Mouse (Mus musculus) limb, embryonic 12.5 days (tissue): ENCODE results near the gene Rbms3. TPM values are rescaled to one million over a fixed set of nuclear protein-coding genes. Genes with fewer than 3 reads are reported as not detected.

Source experiments
- ATAC-seq: fragments of 200-750 bp; cut with Nextera tagmentation; 2 replicates; pipeline ENCODE4 v1.8.0; 2017; ENCODE audit warnings: low read depth, moderate TSS enrichment; ENCODE audit not compliant: insufficient number of reproducible peaks, insufficient read depth, low FRiP score, low TSS enrichment
- H3K27ac ChIP-seq: fragments of 300-500 bp; sonication (generic); 2 replicates; pipeline ENCODE4 v1.5.1; 2016; ENCODE audit warnings: mild to moderate bottlenecking, moderate library complexity
- H3K27me3 ChIP-seq: fragments of 300-500 bp; sonication (generic); 2 replicates; pipeline ENCODE4 v1.6.1; 2016; ENCODE audit warnings: mild to moderate bottlenecking, moderate library complexity
- H3K36me3 ChIP-seq: fragments of 300-500 bp; sonication (generic); 2 replicates; pipeline ENCODE4 v1.6.1; 2016; ENCODE audit warnings: mild to moderate bottlenecking, moderate library complexity
- H3K4me1 ChIP-seq: fragments of 300-500 bp; sonication (generic); replicated peaks from 2 replicates; pipeline ENCODE4 v1.6.1; 2016
- H3K4me2 ChIP-seq: fragments of 300-500 bp; sonication (generic); 2 replicates; pipeline ENCODE4 v1.6.1; 2016; ENCODE audit warnings: mild to moderate bottlenecking, moderate library complexity
- H3K4me3 ChIP-seq: fragments of 300-500 bp; sonication (generic); replicated peaks from 2 replicates; pipeline ENCODE4 v1.5.1; 2016; ENCODE audit warnings: mild to moderate bottlenecking
- H3K9ac ChIP-seq: fragments of 300-500 bp; sonication (generic); replicated peaks from 2 replicates; pipeline ENCODE4 v1.6.1; 2016; ENCODE audit warnings: mild to moderate bottlenecking, moderate library complexity
- H3K9me3 ChIP-seq: fragments of 300-500 bp; sonication (generic); 2 replicates; pipeline ENCODE4 v1.6.1; 2016; ENCODE audit warnings: mild to moderate bottlenecking, moderate library complexity
- WGBS: fragments of 180-500 bp; shearing (Covaris S2); methylation state at CpG from one replicate; pipeline ENCODE4 v1.1.7; 2016; 5-methylcytosine and 5-hydroxymethylcytosine counted together
- polyA plus RNA-seq: library from polyadenylated mRNA; unstranded; fragments of >200 nt; fragmentation: Nextera tagmentation; extraction: Ambion mirVana; gene quantifications from 2 replicates; pipeline ENCODE4 v1.2.1, GENCODE M21; 2016

The Rbms3 gene
- polyA plus RNA-seq, 1 experiment from 2014 or later, result 74.3 TPM

DNA sequence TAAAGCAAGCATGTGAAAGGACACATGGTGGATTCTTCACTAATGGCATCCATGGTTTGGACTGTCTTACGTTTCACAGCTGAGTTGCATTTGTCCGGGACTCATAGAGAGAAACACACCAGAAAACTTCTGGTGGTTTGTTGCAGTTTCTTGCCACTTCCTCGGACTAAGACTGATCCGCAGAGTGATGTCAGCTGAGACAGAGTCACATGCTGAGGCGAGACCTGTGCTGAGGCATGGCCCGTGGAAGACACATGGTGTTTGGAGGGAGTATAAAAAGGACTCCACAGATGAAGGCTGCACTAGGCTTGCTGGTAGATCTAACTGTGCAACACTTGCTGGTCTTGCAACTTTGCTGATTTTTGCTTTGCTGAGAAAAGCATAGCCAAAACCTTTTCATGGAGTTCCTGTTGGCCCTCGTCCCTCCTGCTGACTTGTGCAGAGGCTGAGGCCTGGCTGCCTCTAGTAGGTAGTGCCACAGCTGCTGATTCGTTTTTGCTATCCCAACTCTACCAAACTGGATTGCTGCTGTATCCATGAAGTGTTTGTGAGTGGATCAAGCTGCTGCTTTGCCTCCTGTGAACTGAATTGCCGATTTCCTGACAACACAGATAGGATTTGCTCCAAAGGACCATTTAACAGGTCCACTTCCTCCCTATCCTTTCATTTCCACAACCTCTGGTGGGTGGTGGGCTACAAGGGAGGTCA, 742.6 kb downstream of the Rbms3 start:
- H3K4me1 ChIP-seq, result peaks cover 8% of the 10 kb centered on the region; the same call in 1 of the 2 replicates
- H3K27ac ChIP-seq, result no peak overlapping the region
- H3K9me3 ChIP-seq, result no peaks in the 10 kb centered on the region
- ATAC-seq, result no peak
- no peak overlapping the region for H3K4me3 ChIP-seq
- H3K36me3 ChIP-seq, result no peaks in the 10 kb centered on the region
- H3K4me2 ChIP-seq, result no peak overlapping the region
- WGBS, result 86% methylated on average over 9 of the region's 9 CpGs
- no peaks in the 10 kb centered on the region for H3K27me3 ChIP-seq
- no peak overlapping the region for H3K9ac ChIP-seq

DNA sequence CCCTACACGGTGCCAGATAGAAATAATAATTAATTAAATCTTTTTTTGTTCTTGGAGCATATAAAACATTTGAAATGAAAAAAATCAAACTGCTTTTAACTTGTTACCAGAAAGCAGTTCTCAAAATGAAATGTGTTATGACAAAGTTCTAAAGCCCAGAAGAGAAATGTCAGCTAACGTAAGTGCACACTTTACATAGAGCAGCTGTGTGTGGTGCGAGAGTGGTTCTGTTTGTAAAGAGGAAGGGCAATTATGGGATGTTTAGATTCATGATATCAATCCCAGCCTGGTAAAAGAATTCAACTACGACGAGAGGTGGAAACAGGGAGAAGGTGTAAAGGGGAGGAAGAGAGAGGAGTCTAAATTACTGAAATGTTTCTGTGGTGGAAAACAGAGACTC, 744.1 kb downstream of the Rbms3 start:
- H3K4me1 ChIP-seq, result peaks cover 9% of the 10 kb centered on the region; the same call in 1 of the 2 replicates
- no peak overlapping the region for H3K4me3 ChIP-seq
- no peak overlapping the region for H3K27ac ChIP-seq
- no peak overlapping the region for H3K4me2 ChIP-seq
- 65% methylated on average over 5 of the region's 5 CpGs for WGBS
- H3K9me3 ChIP-seq, result no peaks in the 10 kb centered on the region
- no peak overlapping the region for H3K9ac ChIP-seq
- no peak for ATAC-seq
- H3K36me3 ChIP-seq, result no peaks in the 10 kb centered on the region
- H3K27me3 ChIP-seq, result no peaks in the 10 kb centered on the region

DNA sequence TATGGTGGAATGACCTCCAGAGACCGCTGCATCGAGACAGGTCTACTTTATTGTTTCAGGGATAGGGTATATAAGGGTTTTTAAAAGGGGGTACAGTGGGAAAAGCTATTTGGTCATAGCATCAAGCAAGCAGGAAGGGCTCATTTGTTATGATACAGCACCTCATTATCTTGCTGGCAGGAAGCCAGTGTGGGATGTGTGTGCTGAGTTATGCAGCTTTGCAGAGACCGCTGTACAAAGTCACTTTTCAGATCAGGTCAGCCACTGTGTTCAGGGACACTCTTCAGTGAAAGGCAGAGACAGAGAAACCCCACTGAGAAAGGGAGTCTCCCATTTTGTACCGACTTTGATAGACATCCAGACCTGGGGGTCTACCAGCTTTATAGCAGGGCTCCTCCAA, 749.2 kb downstream of the Rbms3 start:
- H3K4me2 ChIP-seq, result no peak overlapping the region
- ATAC-seq, result no peak
- WGBS, result 78% methylated on average over 4 of the region's 4 CpGs
- H3K4me3 ChIP-seq, result no peak overlapping the region
- H3K36me3 ChIP-seq, result peaks cover 10% of the 10 kb centered on the region; the same call in 1 of the 2 replicates
- H3K9ac ChIP-seq, result no peak overlapping the region
- H3K4me1 ChIP-seq, result peaks cover 21% of the 10 kb centered on the region; the same call in 1 of the 2 replicates
- H3K27me3 ChIP-seq, result no peaks in the 10 kb centered on the region
- peaks cover 12% of the 10 kb centered on the region for H3K9me3 ChIP-seq
- H3K27ac ChIP-seq, result no peak overlapping the region

DNA sequence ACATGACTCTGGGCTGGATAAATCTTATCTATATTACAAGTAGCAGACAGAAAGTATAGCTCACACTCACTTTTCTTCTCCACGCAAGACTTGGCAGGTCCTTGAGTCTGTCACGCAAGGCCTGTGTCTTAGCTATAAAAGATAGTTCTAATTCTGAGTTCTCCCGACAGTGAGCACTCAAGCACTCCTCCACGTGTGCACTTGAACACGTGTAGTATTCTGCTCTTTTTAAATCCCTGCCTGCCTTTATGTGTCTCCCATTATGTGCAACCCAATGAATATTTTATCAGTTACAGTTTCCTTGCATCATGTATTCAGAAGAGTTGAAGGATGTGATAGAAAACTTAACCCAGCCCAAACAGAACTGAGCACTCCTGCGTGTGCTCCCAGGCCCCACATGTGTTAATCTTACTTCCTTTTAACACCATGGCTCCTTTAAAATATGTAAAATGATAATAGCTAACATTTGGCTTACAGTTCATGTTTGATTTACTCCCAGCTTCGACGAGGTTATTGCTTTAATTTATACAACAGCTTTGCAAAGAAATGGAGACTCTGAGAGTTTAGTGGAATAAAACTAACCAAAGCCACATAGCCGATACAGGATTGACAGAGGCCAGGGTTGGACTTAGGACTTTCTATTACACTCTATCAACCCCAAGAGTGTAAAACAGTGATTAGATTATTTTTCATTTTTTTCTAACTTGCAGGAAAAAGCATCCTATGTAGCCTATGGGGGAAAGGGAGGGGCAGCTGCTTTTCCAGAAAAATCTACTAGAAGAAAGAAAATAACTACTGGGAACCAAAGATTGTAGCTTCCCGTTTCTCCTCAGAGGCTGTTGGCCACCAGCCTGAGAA, 749.9 kb downstream of the Rbms3 start:
- no peak overlapping the region for H3K27ac ChIP-seq
- H3K4me1 ChIP-seq, result peaks cover 21% of the 10 kb centered on the region
- no peaks in the 10 kb centered on the region for H3K27me3 ChIP-seq
- WGBS, result 88% methylated on average over 10 of the region's 10 CpGs
- no peak overlapping the region for H3K4me3 ChIP-seq
- peaks cover 10% of the 10 kb centered on the region; the same call in 1 of the 2 replicates for H3K36me3 ChIP-seq
- no peak overlapping the region for H3K4me2 ChIP-seq
- ATAC-seq, result no peak
- no peak overlapping the region for H3K9ac ChIP-seq
- peaks cover 12% of the 10 kb centered on the region for H3K9me3 ChIP-seq

DNA sequence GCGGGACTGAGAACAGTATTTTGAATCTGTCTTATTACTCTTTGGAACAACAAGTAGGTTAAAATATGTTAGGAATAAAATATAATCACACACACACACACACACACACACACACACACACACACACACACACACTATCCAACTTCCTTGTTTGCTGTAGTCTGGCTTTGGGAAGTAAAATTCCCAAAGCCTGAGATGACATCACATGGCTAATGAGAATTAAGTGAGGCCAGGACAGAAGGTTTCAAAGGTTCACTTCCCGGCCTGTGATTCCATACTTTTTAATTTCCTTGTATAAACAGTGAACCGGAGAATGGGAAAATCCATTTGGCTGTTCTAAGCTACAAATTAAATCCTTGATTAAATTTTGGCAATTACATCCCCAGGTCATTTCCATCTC, 752.9 kb downstream of the Rbms3 start:
- Histone ChIP-seq H3K9ac (no peak overlapping the region), H3K4me1 (peaks cover 26% of the 10 kb centered on the region), H3K36me3 (peaks cover 10% of the 10 kb centered on the region; the same call in 1 of the 2 replicates), H3K27me3 (no peaks in the 10 kb centered on the region), H3K9me3 (peaks cover 12% of the 10 kb centered on the region), H3K4me3 (no peak overlapping the region), H3K4me2 (no peak overlapping the region), H3K27ac (no peak overlapping the region)
- no peak for ATAC-seq
- 65% methylated on average over 3 of the region's 3 CpGs for WGBS

DNA sequence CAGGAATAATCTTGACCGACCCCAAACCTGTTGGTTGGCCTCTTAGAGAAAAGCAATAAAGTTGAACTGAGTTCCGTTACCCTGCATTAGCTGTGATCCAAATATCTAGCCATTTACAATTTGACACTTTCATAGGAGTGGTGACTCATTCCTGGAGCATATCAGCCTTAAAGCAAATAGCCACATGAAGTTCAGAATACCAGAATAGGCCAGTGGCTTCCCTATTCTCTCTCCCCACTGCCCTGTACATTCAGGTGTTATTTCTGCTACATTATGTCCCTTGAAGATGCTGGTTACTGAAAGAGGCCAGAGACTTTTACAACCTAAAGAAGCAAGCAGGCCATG, 755.8 kb downstream of the Rbms3 start:
- H3K4me2 ChIP-seq, result no peak overlapping the region

DNA sequence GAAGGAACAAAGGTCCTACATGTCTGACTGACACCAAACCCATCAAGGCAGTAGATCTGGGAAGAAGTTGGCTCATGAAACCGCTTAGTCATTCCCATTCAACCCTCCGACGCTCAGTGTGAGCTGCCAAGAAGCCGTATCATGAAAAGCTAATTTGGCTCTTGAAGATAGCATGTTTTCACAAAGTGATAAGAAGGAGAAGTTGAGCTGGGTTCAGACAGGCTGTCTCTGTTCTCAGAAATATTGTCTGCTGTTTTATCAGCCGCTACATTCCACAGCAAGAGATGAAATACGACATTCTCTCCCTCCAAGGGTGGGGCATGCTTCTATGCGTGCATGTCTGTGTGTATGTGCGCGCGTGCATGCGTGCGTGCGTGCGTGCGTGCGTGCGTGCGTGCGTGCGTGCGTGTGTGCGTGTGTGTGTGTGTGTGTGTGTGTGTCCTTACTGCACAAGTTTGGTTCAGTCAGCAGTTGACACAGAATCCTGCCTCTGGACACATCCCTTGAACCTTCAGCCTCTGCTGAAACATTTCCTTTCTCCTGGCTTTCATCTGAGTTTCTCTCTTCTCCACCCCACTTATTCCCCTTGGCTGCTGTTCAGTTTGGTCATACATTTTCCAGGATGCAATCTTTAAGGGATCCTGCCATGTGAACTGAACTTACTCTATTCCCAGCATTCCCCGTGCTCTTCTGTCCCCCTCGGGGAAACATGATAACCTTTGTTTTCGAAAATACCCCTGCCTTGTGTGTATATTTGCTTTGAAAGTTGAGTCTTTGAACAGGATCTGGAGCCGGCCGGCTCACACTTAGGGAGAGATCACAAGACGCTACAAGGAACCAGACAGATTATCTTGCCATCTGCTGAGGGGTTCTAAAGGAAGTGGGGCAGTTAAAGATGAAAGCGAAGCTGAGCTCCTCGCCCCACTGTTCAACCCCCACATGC, 756.4 kb downstream of the Rbms3 start:
- Histone ChIP-seq H3K9me3 (peaks cover 3% of the 10 kb centered on the region; the same call in 1 of the 2 replicates), H3K27me3 (no peaks in the 10 kb centered on the region), H3K4me3 (no peak overlapping the region), H3K36me3 (no peaks in the 10 kb centered on the region), H3K9ac (no peak overlapping the region), H3K27ac (peak overlapping the region; percentile 47; the same call in 1 of the 2 replicates), H3K4me1 (peaks cover 26% of the 10 kb centered on the region), H3K4me2 (no peak overlapping the region)
- ATAC-seq, result peak; percentile 42; the same call in 1 of the 2 replicates
- 64% methylated on average over 30 of the region's 30 CpGs for WGBS

More for the DNA sequence above, 755.8 kb downstream of the Rbms3 start:
- WGBS, result 6% methylated on average over 2 of the region's 2 CpGs
- Histone ChIP-seq H3K4me1 (peaks cover 26% of the 10 kb centered on the region), H3K4me3 (no peak overlapping the region), H3K36me3 (0 out of 2 replicates have a peak, but pooled peaks cover 2% of the 10 kb centered on the region), H3K27me3 (no peaks in the 10 kb centered on the region), H3K9me3 (peaks cover 7% of the 10 kb centered on the region; the same call in 1 of the 2 replicates), H3K9ac (no peak overlapping the region), H3K27ac (no peak overlapping the region)
- ATAC-seq, result no peak

DNA sequence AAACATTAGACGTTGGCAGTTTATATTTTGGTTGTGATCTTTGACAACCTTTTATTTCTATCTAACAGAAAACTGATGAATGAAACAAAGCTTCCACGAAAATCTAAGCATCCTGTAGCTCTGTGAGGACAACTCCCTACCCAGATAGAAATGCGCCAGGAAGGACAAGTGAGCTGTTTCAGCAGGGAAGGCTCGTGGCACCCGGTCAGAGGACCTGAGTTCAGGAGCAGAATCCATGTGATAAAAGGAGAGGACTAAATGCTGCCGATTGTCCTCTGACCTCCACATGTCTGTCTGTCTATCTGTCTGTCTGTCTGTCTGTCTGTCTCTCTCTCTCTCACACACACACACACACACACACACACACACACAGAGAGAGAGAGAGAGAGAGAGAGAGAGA, 757.4 kb downstream of the Rbms3 start:
- Histone ChIP-seq H3K36me3 (no peaks in the 10 kb centered on the region), H3K4me1 (peaks cover 27% of the 10 kb centered on the region), H3K9me3 (peaks cover 3% of the 10 kb centered on the region; the same call in 1 of the 2 replicates), H3K27me3 (no peaks in the 10 kb centered on the region), H3K9ac (no peak overlapping the region), H3K27ac (no peak overlapping the region), H3K4me3 (no peak overlapping the region), H3K4me2 (no peak overlapping the region)
- no peak for ATAC-seq
- 79% methylated on average over 6 of the region's 6 CpGs for WGBS

DNA sequence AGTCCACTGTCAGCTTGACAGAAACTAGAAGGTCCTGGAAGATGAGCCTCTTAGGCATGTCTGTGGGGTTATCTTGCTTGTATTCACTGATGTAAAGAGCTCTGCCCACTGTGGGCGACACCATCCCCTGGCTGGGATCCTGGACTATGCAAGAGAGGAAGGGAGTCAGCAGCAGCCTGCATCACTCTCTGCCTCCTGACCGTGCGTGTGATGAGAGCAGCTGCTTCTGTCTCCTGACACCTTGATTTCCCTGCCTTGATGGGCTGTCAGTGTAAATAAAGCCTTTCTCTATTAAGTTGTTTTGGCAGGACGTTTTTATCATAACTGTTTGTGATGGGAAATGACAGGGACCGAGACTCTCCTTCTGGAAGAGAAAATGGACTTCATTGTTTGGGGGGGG, 758.1 kb downstream of the Rbms3 start:
- Histone ChIP-seq H3K4me2 (no peak overlapping the region), H3K9me3 (peaks cover 3% of the 10 kb centered on the region; the same call in 1 of the 2 replicates), H3K9ac (no peak overlapping the region), H3K4me3 (no peak overlapping the region), H3K27ac (no peak overlapping the region), H3K36me3 (no peaks in the 10 kb centered on the region), H3K27me3 (no peaks in the 10 kb centered on the region), H3K4me1 (peaks cover 24% of the 10 kb centered on the region)
- no peak for ATAC-seq
- 90% methylated on average over 5 of the region's 5 CpGs for WGBS

DNA sequence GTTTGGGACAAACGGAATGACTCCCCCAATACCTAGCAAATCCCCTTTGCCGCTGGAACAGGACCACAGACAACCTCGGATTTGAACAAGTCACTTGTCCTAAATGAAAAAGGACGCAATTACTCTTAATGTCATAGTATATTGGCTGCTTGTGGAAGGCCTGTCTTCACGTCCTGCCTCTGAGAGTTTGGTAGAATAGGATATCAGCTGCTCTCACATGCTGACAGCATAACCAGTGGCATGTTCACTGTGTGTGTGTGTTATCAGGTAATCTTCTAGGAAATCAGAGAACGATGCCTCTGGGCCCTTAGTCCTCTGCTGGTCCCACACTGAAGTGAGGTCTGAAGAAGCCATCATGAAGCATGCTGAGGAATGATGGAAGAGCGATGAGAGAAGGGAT, 763.7 kb downstream of the Rbms3 start:
- no peak for ATAC-seq
- Histone ChIP-seq H3K36me3 (no peaks in the 10 kb centered on the region), H3K4me1 (peaks cover 26% of the 10 kb centered on the region), H3K27me3 (no peaks in the 10 kb centered on the region), H3K9me3 (no peaks in the 10 kb centered on the region), H3K9ac (no peak overlapping the region), H3K27ac (no peak overlapping the region), H3K4me2 (no peak overlapping the region), H3K4me3 (no peak overlapping the region)
- WGBS, result 89% methylated on average over 7 of the region's 7 CpGs
